Mouse (Mus musculus) natural killer cell, adult 2 months (primary cell): ENCODE results near the gene Hbb-bt.
"Not testable (repeated sequence)": the region's sequence is repeated elsewhere in the genome, so short reads cannot be mapped to it uniquely, and the experiment has no call there.

Source experiments
- DNase-seq, 2 experiments: peaks; one replicate each; pipeline ENCODE4 v3.0.0; 2022; ENCODE audit warnings: low spot score in 2 of 2

Gene Hbb-bt

DNA sequence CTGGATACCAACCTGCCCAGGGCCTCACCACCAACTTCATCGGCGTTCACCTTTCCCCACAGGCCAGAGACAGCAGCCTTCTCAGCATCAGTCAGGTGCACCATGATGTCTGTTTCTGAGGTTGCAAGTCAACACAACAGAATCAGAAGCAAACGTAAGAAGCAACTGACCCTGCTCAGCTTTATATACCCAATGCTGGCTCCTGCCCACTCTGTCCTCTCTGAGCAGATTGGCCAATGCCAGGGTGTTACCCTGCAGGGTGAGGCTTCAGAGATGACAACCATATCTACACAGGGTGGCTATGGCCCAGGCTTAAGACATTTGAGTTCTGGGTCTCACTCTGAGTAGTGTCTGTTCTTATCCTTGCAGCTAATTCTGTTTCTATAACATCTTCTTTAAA, at the start of gene Hbb-bt:
Hbb-bt (minus strand) TSS at position 231 of the 400 bp plus-strand sequence.
- DNase-seq = no peak

DNA sequence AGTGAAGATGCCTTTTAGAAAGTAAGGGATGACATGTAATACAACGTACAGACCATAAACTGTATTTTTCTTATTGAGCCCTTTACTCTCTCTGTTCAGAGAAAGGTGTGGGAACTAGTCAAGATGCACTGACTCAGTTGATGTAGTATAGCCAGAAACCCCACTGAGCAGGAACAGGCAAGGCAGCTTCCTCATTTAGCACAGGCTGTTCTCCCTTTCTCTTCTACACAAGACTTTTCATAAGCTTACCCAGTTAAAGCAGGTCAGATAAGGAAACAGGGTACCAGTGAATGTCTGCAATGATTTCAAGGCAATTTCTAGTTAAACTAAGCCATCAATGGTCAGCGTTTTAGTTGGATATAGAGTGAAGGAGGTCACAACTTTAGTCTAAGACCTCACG, 47.7 kb upstream of the Hbb-bt start:
- no peak for DNase-seq

DNA sequence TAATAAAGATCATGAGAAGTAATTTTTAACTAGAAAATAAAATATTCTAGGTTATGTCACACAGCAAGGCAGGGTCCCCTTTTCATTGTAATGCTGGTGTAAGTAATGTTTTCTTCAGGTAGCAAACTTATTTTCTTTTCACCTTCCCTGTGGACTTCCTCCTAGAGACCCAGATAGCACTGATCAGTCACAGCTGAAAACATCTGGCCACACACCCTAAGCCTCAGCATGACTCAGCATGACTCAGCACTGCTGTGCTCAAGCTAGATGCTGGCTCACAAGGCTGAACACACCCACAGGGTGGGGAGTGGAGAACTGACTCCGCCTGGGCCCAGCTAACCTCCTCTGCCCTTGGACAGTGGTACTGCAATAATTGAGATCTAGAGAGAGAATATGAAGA, 47.1 kb upstream of the Hbb-bt start:
- peak in 1 of 2 experiments; percentile 2 for DNase-seq

DNA sequence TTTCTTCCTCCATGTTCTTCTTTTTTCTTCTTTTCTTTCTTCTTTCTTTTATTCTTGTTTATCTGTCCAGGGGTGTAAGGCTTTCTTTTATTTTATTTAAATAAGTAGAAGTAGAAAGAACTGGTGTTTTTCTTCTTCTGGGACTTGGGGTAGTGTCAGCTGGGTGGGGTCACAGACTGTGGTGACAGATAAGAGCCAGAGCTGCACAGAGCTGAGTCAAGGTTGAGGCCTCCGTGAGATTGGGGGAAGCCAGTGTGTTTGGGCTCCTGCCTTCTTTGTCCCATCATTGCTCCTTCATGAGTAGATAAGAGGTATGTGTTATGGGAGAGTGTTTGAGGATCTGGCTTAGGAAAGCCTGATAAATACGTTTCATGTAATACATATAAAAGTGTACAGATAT, 45.3 kb upstream of the Hbb-bt start:
- no peak for DNase-seq

DNA sequence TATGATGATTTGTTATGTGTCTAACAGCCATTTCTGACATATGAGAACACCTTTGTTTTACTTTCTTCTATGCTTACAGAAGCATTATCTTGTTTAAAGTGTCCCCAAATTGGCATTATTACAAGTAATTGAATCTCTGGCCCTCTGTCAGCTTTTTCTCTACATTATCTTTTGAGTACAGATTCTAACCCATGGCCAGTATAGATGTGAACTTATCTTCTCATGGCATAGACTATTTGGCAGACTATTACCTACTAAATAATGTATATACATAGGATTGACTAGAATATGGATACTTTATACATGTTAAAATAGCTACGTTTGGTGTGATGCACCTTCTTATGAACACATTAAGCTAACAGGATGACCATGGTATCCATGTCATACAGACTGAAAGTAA, 40.9 kb upstream of the Hbb-bt start:
- DNase-seq = no peak

DNA sequence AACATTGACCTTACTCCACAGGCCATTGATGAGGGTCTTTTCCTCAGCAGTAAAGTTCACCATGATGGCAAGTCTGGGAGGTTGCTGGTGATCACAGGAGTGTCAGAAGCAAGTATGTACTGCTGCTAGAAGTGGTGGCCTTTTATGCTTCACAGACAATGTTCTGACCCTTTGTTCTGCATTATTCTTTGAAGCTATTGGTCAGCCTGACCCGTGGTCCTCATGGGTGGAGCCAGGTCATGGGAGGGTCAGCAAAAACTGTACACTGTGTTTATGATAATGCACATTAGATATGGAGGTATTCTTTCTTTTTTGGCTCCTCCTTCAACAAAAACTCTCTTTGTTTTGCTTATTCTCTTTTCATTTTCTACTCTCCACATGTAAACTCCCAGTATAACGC, 39.3 kb upstream of the Hbb-bt start, which contains the start of gene Hbb-y:
Hbb-y (minus strand) TSS at position 127 of the 400 bp plus-strand sequence.
- no peak for DNase-seq

DNA sequence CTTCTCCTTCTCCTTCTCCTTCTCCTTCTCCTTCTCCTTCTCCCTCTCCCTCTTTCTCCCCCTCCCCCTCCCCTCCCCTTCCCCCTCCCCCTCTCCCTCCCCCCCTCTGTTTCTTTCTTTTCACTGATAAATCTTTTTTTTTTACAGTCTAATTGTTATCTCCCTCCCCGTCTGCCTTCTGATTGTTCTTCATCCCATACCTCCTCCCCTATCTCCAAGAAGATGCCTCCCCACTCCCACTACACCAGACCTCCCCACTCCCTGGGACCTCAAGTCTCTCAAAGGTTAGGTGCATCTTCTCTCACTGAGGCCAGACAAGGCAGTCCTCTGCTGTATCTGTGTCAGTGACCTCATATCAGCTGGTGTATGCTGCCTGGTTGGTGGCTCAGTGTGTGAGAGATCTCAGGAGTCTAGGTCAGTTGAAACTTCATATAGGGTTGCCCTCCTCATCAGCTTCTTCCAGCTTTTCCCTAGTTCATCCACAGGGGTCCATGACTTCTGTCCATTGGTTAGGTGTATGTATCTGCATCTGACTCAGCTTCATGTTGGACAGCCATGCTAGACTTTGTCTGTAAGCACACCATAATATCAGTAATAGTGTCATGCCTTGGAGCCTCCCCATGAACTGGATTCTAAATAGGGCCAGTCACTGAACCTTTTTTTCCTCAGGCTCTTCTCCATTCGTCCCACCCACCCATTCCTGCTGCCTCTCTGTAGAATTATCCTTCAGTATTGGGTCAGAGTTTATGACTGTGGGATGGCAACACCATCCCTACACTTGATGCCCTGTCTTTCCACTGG, 30.9 kb upstream of the Hbb-bt start:
- no peak for DNase-seq

DNA sequence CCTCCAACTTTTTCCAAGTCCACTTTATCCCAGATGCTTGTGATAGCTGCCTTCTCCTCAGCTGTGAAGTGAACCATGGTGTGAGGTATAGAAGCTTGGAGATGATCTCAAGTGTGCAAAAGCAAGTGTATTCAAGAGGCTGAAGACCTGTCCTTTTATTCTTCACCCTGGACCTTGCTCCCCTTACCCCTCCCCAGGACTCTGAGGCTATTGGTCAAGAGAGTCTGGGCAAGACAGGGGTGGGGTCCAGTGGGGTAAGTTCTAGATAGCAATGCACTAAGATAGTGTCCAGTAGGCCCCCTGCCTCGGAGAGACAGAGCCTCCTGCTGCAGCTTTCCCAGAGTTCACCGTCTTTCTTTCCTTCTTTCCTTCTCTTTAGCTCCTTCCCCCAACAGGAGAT, 29.2 kb upstream of the Hbb-bt start, which contains the start of gene Hbb-bh1:
Hbb-bh1 (minus strand) TSS at position 131 of the 400 bp plus-strand sequence.
- no peak for DNase-seq

DNA sequence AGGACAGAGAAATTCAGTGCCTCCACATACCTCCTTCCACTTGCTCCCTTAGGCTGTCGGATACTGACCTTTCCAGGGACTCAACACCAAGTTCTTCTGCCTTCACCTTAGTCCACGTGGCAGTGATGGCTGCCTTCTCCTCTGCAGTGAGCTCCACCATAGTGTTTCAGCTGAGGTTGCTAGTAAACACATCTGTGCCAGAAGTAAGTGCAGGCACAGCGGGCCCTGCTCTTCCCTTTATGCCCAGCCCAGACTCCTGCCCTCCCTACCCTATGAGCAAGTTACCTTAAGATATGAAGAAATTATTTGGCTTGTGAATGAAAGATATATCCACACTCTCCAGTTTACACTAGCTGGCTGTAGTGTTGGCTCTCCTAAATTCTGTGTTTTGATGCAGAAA, 26.5 kb upstream of the Hbb-bt start, which contains the start of gene Hbb-bh2:
Hbb-bh2 (minus strand) TSS at position 253 of the 400 bp plus-strand sequence.
- no peak for DNase-seq

DNA sequence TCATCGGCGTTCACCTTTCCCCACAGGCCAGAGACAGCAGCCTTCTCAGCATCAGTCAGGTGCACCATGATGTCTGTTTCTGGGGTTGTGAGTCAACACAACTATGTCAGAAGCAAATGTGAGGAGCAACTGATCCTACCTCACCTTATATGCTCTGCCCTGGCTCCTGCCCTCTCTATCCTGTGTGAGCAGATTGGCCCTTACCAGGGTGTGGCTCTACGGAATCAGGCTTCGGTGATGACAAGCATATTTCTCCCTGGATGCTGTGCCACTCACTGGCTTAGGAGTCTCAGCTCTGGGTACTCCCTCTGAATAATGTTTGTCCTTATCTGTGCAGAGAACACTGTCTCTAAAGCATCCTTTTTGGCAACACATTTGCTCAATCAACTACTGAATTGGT, 14.0 kb upstream of the Hbb-bt start, which contains the start of gene Hbb-bs:
Hbb-bs (minus strand) TSS at position 289 of the 400 bp plus-strand sequence.
- no peak for DNase-seq

DNA sequence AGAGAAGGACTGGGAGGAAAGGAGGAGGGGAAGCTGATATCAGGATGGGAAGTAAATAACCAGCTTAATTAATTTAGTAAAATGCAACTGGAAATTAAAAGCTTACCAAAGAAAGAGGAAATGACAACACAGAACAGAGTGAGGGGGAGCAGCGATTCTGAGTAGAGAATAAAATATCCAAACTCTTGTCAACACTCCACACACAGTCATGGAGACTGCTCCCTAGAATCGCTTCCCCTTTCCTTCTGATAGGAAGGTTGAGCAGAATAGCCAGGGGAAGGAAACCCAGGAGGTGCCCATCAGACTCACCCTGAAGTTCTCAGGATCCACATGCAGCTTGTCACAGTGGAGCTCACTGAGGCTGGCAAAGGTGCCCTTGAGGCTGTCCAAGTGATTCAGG, 13.3 kb upstream of the Hbb-bt start:
- DNase-seq = not testable (repeated sequence)

DNA sequence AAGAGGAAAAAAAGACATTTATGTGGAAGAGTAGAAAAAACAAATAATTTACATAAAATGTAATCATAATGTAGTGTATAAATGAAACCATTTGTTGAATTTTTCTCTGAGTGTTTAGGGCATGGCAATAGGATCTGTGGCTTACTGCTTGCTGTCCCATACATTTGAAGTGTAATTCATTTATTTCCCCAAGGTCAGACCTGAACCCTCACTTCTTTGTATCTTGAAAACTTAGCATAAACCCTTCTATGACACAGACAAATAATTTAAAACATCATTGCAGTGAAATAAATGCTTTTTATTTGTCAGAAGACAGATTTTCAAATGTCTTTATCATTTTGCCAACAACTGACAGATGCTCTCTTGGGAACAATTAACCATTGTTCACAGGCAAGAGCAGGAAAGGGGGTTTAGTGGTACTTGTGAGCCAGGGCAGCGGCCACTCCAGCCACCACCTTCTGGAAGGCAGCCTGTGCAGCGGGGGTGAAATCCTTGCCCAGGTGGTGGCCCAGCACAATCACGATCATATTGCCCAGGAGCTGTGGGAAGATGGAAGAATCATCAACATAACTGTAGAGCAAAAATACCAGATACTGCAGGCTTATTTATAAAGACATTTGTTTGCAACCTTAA, 12.6 kb upstream of the Hbb-bt start:
- no peak for DNase-seq

DNA sequence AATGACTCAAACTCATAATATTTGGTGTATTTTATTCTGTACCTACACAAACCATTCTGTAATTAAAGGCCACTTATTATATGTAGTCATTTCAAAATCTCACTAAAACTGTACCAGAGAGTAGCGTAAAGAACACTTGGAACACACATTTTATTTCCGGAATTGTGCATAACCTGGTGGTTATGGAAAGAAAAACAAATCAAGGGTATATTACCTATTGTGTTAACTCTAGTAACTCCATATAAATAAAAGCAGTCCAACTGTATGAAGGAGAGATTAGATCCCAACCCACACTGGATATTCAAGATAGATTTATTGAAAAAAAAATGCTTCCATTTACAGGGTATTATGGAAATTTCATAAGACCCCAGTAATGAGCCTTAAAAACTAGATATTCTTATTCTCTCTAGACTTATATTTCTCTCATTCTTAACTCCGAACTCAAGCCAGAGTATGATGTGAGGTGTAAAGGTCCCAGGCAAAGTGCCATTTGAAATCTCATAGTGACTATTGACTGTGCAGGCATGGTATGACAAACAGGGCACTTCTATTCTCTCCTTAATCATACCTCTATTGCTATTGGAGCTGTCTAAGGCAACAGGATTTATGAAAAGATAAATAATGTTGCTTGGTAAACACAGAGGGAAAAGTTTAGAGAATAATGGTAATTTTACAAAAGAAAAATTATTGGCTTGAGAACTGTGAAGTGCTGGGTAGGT, 11.9 kb upstream of the Hbb-bt start:
- no peak for DNase-seq

DNA sequence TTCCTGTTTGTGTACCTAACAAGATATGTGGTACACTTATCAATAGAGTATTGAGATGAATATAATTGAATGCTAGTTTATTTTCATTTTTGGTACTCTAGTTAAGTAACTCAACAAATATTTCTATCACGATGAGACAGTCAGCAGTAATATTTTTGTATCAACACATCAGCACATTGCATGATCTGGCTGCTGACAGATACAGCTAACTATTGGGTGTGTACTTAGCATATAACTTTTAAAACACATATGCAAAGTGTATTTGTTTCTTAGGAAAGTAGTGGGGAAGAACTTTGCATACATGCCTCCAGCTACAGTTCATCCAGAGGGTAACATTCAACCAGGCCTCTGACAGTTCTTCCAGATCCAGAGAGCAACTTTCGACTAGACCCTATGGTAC, 10.8 kb upstream of the Hbb-bt start:
- no peak for DNase-seq

DNA sequence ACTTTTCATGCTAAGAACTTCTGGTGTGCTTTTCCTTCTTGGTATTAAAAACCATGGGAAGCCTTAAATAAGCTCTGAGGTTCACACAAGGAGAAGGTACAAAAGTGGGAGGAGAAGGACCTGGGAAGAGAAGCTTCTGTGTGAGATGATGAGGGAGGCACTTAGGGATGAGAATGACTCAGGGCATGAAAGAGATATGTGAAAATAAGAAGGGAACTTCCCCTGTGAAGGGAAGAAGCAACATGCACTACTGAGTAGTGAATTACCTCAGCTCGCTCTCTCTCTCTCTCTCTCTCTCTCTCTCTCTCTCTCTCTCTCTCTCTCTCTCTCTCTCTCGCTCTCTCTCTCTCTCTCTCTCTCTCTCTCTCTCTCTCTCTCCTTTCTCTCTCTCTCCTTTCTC, 1.3 kb upstream of the Hbb-bt start:
- not testable (repeated sequence) for DNase-seq

DNA sequence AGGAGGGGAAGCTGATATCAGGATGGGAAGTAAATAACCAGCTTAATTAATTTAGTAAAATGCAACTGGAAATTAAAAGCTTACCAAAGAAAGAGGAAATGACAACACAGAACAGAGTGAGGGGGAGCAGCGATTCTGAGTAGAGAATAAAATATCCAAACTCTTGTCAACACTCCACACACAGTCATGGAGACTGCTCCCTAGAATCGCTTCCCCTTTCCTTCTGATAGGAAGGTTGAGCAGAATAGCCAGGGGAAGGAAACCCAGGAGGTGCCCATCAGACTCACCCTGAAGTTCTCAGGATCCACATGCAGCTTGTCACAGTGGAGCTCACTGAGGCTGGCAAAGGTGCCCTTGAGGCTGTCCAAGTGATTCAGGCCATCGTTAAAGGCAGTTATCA, 644 bp downstream of the Hbb-bt start:
- DNase-seq = not testable (repeated sequence)

DNA sequence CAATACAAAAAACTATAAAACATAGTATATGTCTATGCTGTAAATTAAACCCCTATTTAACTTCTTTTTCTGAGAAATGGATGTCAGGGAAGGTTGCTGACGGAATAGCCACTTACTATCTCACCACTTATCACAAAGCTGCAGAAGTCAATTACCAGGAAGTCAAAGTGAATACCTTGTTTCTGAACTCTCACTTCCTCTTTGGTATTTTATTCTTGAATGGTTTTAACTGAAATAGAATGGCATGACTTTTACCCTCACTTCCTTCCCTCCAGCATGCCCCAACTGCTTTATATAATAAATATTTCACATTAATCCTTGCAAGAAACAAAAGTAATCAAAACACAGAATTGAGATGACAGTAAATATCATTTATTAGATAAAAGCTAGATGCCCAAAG, 1.6 kb downstream of the Hbb-bt start:
- DNase-seq = no peak

DNA sequence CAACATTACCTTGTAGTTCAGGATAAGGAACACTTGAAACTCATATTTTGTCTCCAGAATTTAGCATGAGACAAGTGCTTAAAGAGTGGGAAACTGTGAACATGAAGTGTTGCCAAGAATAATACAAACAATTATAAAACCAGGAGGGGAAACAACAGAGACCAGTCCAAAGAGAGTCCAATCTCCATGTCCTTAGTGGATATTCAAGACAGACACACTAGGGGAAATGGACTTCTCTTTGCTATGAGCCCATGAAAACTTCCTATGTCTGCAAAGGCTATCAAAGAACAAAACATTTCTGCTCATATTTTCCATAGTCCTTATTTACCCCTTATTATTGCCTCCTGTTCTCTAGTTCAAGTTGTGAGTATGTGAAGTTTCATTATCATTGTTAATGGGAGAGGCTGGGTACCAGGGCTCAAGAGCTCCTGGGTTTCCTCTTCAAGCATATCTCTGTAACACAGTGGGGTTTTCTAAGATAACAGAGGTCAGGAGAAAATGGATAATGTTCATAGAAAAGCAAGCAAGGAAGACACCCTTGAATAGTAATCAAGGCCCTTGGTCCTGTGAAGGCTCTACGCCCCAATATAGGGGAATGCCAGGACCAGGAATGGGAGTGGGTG, 2.5 kb downstream of the Hbb-bt start:
- DNase-seq = no peak

DNA sequence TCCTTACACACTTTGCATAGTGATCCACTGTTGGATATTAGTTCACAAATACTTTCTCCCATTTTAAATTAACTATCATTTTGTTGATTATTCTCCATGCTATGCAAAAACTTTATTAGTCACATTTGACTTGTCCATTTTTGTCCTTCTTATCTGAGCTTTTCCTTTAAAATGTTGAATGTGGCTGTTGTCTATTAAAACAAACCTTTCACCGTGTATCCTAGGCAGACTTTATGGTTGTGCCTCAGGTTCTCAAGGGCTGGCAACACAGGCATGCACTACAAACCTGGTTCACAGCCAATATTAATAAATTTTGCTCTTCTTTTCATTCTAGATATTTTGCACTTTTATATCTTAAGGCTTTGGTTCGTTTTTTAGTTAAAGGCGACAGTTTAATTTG, 3.0 kb downstream of the Hbb-bt start:
- DNase-seq = no peak

DNA sequence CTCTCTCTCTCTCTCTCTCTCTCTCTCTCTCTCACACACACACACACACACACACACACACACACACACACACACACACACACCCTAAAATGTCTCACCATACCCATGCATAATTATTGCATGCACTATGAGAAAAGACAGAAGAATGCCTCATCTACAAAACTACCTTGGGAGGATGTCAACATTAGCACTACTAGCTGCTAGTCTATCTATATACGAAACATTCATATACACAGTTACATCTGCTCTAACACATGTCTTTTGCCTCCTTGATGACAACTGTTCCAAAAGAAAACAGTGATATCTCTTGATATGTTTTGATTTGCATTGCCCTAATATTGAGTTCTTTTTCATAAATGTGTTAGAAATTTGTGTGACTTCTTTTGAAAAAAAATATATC, 3.5 kb downstream of the Hbb-bt start:
- no peak for DNase-seq

DNA sequence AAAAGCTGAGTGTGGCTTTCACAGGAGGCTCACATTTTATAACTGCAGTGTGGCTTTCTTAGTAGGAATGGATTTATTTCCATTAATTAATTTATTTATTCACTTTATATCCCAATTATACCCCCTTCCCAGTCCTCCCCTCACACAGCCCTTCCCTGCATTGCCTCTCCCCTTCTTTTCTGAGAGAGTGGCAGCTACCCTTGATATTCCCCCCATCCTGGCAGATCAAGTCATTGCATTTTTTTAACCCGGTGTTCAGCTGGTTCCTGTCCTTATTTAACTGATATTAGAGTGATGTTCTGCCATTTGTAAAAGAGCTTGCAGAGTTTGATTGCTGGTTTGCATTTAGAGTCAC, 4.0 kb downstream of the Hbb-bt start:
- DNase-seq = no peak
